Mouse (Mus musculus) brain, embryonic 14.5 days (tissue): ENCODE measurements around the gene Klf7.

Experiments used
- CTCF ChIP-seq: fragments of 200-500 bp; IDR thresholded peaks from 2 replicates; pipeline ENCODE4 v1.5.1; 2012; ENCODE audit warnings: inconsistent platforms, mild to moderate bottlenecking, moderate library complexity, borderline replicate concordance; ENCODE audit not compliant: insufficient read depth, insufficient read length; ENCODE audit errors: extremely low read depth
- POLR2A ChIP-seq: fragments of 200-500 bp; IDR thresholded peaks from 2 replicates; pipeline ENCODE4 v1.6.1; 2012; ENCODE audit warnings: mild to moderate bottlenecking, inconsistent platforms, borderline replicate concordance; ENCODE audit not compliant: poor library complexity, insufficient read depth, insufficient read length, severe bottlenecking; ENCODE audit errors: extremely low read depth

DNA sequence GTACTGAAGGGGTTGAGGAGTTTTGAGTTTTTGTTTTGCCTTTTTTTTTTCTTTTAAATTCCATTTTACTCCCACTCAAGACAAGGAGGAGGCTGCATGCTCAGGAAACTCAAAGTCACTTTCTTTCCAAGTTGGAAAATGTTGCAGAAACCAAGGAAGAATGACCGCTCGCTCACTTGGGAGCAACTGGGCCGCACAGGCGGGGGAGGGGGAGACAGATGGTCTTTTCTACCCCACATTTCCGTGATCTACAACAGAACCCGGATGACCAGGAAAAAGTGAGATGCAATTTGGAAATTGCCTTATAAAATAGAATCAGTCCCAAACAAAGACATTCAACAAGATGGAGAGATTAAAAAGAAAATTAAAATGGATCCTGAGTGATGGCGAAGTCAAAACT lies 14.6 kb downstream of the Klf7 start:
- TF ChIP-seq POLR2A (no peak), CTCF (no peak)
